Mouse (Mus musculus) stomach, postnatal 0 days (tissue): ENCODE data around the gene Polr3a.

Source experiments
- CTCF ChIP-seq: IDR thresholded peaks from 2 replicates; pipeline ENCODE4 v1.5.1; 2016; ENCODE audit warnings: antibody characterized with exemption, low read depth, mild to moderate bottlenecking, moderate library complexity
- EP300 ChIP-seq: optimal IDR thresholded peaks from 2 replicates; pipeline ENCODE3; 2016; ENCODE audit warnings: antibody characterized with exemption

- no peak for TF ChIP-seq CTCF
- no peak for TF ChIP-seq EP300
These were observed 14.0 kb upstream of the Polr3a start for GRCm38 (mm10) chr14:24500845-24501186.
